Mouse (Mus musculus): ENCODE data around the gene BC061212. TPM values are rescaled to one million over a fixed set of nuclear protein-coding genes. Genes with fewer than 3 reads are reported as not detected.

BC061212 gene
- not detected in 2 replicates for polyA plus RNA-seq (2012; rRNA removed)

DNA sequence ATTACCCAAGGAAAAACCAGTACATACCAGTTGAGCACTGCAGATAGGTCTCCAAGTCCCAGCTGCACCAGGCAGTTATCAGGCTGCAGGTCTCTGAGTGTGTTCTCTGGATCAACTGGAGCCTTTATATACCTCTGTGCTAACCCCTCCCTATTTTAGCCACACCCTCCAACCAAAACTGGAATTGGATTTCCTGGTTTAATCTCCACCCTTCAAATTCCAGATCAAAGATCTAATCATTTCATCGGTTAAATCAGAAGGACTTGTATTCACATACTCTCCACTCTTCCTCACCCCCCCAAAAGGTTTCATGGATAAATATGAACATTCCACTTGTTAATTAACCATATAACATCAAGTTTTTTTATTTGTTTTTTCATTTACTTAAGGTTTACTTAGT, at the start of gene BC061212:
Gene BC061212, minus strand, starts transcription at position 101 of the 400 bp plus-strand sequence.

DNA sequence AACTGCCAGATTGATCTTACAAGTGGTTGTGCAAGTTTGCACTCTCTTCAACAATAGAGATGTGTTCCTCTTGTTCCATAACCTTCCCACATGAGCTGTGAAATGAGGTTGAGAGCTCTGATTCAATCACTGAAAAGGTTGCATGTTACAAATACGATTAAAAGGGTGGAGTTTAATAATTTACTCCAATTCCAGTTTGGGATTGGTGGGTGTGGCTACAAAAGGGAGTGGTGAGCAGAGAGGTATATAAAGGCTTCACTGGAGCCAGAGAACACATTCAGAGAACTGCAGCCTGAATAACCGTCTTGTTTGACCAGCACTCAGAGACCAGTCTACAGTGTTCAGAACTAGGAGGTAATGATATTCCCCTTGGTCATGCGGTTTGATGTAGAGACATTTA, 5.7 kb upstream of the BC061212 start, which contains the start of gene Gm6351:
Gene Gm6351, plus strand, starts transcription at position 301 of the 400 bp plus-strand sequence.

Other genes starting within 250 kb of the BC061212 start
- not detected in 2 replicates for gene Gm7792, start 226.8 kb downstream of the BC061212 start, polyA plus RNA-seq (2012; rRNA removed)
- gene Gm16429, start 141.5 kb downstream of the BC061212 start, polyA plus RNA-seq (2012; rRNA removed) = not detected in 2 replicates
- gene Gm6351, start 5.8 kb upstream of the BC061212 start, polyA plus RNA-seq (2012; rRNA removed) = not detected in 2 replicates
- not detected in 2 replicates for gene Gm3106, start 147.5 kb upstream of the BC061212 start, polyA plus RNA-seq (2012; rRNA removed)
- gene A430089I19Rik, start 236.3 kb upstream of the BC061212 start, polyA plus RNA-seq (2012; rRNA removed) = not detected in 2 replicates
- not detected in 2 replicates for gene Gm6502, start 243.9 kb upstream of the BC061212 start, polyA plus RNA-seq (2012; rRNA removed)

Measured in central nervous system, embryonic 18 days (tissue).